Comparison of ENCODE assay signal across 8 mouse cellular contexts in the genomic region with DNA sequence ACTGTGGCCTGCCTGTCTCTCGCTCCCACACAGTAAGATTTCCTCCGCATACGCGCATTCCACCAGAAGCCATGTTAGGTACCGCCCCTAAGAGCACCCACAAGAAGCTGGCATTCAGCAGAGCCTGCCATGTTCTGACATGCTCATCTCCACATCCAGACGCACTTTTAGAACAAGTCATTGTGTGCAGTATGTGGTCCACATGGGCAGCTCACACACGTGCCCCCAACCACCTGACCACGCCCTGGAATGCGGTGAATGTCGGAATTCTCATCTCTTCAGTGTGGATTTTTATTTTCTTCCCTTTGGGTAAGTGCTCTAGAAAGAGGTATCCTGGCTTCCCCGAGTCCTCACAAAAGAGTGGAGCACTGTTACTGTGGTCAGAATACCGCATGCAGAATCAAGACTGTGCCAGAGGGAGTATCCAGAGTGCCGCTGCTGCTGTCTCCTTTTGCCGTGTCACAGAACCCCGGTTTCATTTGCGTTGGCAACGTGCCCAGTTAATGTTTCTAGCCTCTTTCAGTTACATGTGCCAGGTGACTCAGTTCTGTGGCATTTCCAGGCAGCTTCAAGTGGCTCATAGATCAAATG. TPM values are rescaled to one million over a fixed set of nuclear protein-coding genes. Genes with fewer than 3 reads are reported as not detected.
DNase-seq lines count a peak whose midpoint lies in the region; TF ChIP-seq lines count a peak whose summit lies in the region.

No protein-coding gene starts in this region.

- 66% methylated on average over 17 of the region's 17 CpGs for WGBS in heart, embryonic 10.5 days
- WGBS in lung, adult 2 months, result 40% methylated on average over 17 of the region's 17 CpGs

- no peak for TF ChIP-seq POLR2A in embryonic fibroblast, embryonic 13.5 days (IDR thresholded peaks at IDR 0.05; ENCODE audit: low read depth, low read length)
- TF ChIP-seq POLR2A in lung, adult 2 months (IDR thresholded peaks at IDR 0.05; ENCODE audit: borderline replicate concordance, extremely low read depth, low read depth, low read length), result no peak

- H3K27me3 ChIP-seq in heart, embryonic 10.5 days (ENCODE audit: insufficient read depth, poor library complexity, severe bottlenecking), result no peaks in the 10 kb centered on the region

- TF ChIP-seq CTCF in embryonic fibroblast, embryonic 13.5 days (IDR thresholded peaks at IDR 0.05; ENCODE audit: borderline replicate concordance, insufficient read depth, low read length), result no peak
- no peak for TF ChIP-seq CTCF in lung, adult 2 months (IDR thresholded peaks at IDR 0.05; ENCODE audit: insufficient read depth, low read length)

- DNase-seq in retina, postnatal 1 day, result peak; percentile 34
- no peak for DNase-seq in retina, embryonic 14.5 days (ENCODE audit: low spot score)
- DNase-seq in heart, embryonic 10.5 days (ENCODE audit: low spot score), result peak; percentile 80
- DNase-seq in kidney, postnatal 14 days, result peak; percentile 83
- DNase-seq in lung, adult 2 months, result peak; percentile 78
- DNase-seq in right cerebral cortex, postnatal 4 days, result peak; percentile 48
- no peak for DNase-seq in natural killer cell, adult 2 months (ENCODE audit: low spot score in 2 of 2)

- H3K9me3 ChIP-seq in heart, embryonic 10.5 days, result no peaks in the 10 kb centered on the region

- H3K27ac ChIP-seq in embryonic fibroblast, embryonic 13.5 days (ENCODE audit: insufficient read depth, low read length), result peak overlapping the region; percentile 77
- no peak overlapping the region for H3K27ac ChIP-seq in heart, embryonic 10.5 days

- no peak overlapping the region for H3K4me3 ChIP-seq in embryonic fibroblast, embryonic 13.5 days (ENCODE audit: insufficient read depth, low read length)
- H3K4me3 ChIP-seq in heart, embryonic 10.5 days, result no peak overlapping the region
- peak overlapping the region; percentile 24 for H3K4me3 ChIP-seq in lung, adult 2 months (replicated peaks; ENCODE audit: extremely low read depth, low read depth, low read length)

- no peaks in the 10 kb centered on the region for H3K36me3 ChIP-seq in heart, embryonic 10.5 days

- H3K4me1 ChIP-seq in embryonic fibroblast, embryonic 13.5 days (ENCODE audit: control insufficient read depth, insufficient read depth, low read length), result peaks cover 13% of the 10 kb centered on the region
- H3K4me1 ChIP-seq in heart, embryonic 10.5 days, result peaks cover 18% of the 10 kb centered on the region
- no peaks in the 10 kb centered on the region for H3K4me1 ChIP-seq in lung, adult 2 months (ENCODE audit: control insufficient read depth, insufficient read depth, low read length)

RNA-seq across cellular contexts. Expression of a gene that starts 28.4 kb away (rescaled TPM):
- polyA plus RNA-seq in embryonic fibroblast, embryonic 13.5 days (2011; ENCODE audit: insufficient read length, low read depth, missing spikeins), result 0.22 and 0.39 TPM in 2 replicates
- polyA plus RNA-seq in heart, embryonic 10.5 days (2016; fragmentation: Nextera tagmentation; extraction: Ambion mirVana), result 0.49 and 1.0 TPM in 2 replicates
- 0.92 and 0.93 TPM in 2 replicates for polyA plus RNA-seq in lung, adult 2 months (2012; rRNA removed)

Comparison
In these comparisons a context has a peak if more than half of its experiments do, and no peak if none do; other contexts are left out.
1. DNase-seq: peak in retina, postnatal 1 day (single experiment), heart, embryonic 10.5 days (single experiment), kidney, postnatal 14 days (single experiment), lung, adult 2 months (single experiment) and right cerebral cortex, postnatal 4 days (single experiment); none in retina, embryonic 14.5 days (single experiment) and natural killer cell, adult 2 months (0 of 2).